Mouse (Mus musculus) kidney, postnatal 36 days (tissue): ENCODE results near the gene Ercc5.

Experiments used
- DNase-seq, 2 experiments: peaks; one replicate each; pipeline ENCODE4 v3.0.0; 2021 to 2022; ENCODE audit warnings: mixed read lengths in 2 of 2

The Ercc5 gene

DNA sequence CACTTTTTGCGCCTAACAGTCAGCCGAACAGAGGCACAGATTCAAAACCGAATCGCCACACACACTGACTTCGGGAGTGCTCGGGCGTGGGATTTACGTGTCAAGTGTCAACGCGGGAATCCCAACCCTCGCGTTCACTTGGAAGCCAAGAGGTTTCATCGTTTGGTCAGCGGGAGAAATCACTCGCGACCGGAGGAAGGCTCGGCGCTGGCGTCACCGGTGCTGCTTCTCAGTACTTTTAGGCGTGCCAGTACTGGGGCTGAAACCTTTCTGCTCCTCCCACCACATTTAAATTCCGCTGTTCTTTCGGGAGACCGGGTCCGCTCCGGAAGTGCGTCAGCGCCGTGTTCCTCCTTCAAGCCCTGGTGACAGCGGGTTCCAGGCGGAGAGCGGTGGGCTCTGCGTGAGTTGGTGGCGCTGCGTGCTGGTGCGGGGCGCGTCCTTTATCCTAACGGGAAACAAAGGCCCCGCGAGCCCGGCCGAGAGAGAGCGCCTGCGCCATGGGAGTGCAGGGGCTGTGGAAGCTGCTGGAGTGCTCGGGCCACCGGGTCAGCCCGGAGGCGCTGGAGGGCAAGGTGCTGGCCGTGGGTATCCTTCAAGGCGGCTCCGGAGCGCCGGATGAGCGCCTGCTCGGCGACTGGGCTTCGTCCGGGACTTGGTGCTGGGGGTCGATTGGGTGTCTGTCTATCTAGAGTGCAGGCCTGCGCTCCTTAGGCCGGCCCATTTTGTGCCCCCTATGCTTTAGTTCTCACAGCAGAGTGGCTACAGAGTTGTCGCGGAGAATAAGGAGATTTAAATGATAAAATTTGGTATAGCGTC lies at the start of gene Ercc5:
TSS of gene Ercc5 (plus strand) at position 182 of the 819 bp plus-strand sequence.
- DNase-seq = peak; percentile 90 to 94

DNA sequence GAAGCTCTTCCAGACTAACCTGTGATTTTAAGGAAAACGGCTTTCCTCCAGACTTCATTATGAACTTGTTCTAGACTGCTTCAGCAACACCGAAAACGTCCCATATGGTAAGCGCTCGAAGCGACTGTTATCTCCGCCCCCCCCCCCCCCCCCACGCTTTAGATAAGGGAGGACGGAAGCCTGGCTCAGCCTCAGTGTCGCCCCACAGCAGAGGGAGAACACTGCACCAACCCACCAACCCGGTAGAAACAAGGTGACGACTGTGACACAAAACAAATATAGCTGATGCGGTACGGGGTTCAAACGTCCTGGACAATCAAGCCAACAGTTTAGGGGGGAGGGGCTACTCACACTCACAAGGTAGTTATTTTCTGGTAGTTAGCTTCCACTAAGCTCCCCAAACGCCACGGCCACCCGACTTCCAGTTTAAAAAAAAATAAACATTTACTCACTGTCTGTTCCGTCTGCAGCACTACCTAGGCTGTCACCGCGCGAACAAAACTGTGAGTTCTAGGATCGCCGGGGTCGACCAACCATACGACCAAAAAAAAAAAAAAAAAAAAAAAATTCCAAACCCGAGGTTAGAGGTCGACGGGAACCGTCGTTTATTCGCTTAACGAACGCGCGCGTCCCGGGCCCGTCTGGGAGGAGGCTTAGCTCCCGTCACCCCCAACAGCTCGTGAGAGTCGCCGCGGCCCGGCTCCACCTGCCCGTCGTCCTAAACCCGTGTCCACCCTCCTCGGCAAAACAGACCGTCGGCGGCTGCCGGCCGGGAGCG lies 45.9 kb upstream of the Ercc5 start:
- DNase-seq = peak in 1 of 2 experiments; percentile 5

DNA sequence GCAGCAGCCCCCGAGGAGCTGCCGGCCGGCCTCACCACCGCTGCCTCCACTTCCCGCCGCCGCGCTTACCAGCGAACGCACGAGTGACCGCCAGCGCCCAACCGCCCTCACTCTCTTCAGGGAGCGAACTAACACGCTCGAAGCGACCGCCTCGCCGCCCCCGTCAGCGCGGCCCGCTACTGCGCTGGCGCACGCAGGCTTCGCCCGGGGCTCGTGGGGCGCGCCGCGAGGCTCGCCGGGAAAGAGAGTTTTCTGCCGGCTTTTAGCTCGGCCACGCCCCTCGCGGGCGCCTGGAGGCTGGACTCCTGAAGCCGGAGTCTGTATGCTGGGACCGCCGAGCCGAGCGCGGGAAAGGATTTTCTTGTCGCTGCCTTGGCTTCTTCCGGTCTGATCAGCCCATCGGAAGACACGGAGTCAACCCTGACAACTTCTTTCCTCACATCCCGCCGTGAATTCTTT lies 45.3 kb upstream of the Ercc5 start, which contains the start of gene Tex30:
TSS of gene Tex30 (minus strand) at position 183 of the 459 bp plus-strand sequence.
- peak; percentile 95 to 97 for DNase-seq

DNA sequence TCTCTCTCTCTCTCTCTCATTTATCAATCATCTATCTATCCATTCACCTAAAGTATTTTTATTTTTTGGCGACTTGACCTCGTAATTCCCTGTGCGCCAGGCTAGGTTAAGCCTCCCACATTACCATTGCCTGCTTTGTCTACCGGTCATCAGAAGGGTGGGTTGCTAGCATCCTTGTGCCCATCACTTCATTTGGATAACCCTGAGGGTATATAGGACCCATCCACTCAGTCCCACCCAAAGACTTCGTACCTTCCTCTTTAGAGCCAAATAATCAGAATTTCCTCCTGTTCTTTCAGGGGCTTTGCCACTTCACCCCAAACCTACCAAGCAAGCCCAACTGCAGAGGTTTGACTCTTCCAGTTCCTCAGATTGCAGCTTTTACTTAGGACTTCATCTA lies 44.6 kb upstream of the Ercc5 start:
- DNase-seq = no peak

DNA sequence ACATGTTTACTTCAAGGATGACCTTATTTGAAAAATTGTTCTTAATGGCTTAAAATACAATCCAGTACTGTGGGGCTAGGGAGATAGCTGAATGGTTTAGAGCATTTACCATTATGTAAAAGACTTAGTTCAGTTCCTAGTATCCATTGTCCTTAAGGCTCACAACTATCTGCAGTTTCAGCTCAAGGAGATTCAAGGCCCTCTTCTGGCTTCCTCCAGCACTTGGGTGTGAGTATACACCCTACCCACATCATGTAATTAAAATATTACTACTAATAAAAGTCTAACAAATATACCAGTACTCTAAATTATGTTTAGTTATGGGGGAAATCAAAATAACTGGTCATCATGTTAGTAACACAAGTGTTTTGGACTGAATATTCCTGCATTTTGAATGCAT lies 30.0 kb upstream of the Ercc5 start:
- no peak for DNase-seq

DNA sequence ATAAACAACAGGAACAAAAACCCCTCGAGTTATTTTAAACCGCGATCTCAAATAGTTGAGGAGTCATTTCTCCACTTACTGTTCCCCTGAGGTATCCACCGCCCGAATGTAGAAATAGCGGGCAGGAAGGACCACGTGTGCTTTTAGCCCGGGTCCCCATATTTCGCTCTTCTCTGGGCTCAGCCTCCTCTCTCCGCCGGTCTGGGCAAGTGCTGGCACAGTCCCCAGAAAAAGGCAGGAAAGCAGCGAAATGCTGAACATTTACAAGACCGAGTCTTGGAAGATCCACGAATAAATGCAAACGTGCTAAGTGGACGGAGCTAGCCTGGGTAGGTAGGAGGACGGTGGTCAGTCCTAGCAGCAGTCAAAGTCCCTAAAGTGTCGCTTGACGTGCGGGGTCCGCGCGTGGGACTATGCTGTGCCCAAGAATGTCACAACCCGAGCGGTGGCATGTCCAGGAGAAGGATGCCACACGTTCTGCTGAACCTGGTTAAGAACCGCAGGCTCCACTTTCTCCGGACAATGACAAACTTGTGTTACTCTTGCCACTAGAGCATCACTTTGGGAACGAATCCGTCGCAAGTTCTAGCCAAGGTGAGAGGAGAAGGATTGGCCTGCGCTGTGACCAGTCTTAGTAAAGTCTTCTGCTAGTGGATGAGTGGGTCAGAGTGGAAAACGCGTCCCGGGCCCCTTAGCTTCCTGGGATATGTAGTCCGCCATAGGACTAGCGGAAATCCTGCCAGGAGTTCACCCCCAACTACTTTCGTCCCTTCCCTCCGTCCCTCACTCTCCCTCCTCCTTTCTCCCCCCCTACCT lies 29.1 kb upstream of the Ercc5 start, which contains the start of the genes Kdelc1 and Bivm:
TSS of gene Kdelc1 (minus strand) at position 570 of the 816 bp plus-strand sequence.
TSS of gene Bivm (plus strand) at position 719 of the 816 bp plus-strand sequence.
- DNase-seq = peak; percentile 90 to 97

DNA sequence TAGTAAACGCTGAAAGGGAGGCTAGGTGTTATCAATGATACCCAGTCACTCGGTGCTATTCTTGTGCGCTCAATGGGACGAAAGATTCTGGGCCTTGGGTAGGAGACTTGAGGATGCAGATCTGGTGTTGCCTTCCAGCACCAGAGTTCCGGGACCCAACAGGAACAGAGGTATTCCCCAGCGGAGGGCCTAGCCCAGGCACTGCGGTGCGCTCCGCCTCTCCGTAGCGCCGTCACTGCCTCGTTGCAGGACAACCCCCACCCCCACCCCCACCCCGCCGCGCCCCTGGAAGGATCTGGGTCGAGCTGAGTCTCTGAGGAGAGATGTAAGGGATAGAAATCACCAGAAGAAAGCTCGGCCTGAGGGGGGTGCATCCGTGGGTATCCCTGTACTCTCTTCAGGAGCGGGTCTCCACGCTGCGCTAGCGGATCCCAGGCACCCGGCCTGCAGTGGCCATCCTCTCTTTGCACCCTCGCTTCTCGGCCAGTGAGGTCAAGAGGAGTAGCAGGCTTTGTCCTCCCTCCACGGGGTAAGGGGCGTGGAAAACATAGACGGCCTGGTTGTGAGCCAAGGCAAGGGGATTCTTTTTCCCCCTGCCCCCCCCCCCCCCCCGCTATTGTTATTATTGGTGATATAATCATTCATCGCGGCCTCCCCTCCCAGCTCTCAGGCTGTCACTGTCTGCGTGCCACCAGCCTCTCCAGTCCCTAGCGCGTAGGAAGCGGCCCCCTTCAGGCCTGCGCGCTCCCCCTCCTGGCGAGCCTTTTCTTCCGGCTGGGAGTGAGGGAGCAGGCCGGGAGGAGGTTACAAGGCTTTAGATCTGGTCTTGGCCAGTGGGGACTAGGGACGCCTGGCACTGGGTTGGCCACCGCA lies 28.1 kb upstream of the Ercc5 start:
- peak; percentile 85 to 88 for DNase-seq

DNA sequence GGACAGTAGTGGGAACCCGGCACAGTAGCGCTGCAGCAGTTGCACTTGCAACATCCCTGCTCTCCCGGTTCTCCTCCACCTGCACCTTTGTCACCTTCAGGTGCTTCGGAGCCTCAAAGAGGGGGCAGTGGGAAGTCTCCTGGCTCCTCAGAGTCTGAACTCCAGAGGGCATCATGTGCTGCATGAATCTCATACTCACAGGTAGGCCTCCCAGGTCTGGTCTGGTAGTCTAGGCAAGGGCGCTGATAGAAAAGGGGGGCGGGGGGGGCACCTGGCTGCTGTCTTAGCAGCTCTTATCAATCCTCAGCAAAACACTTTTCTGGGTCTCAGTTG lies 27.5 kb upstream of the Ercc5 start:
- no peak for DNase-seq

DNA sequence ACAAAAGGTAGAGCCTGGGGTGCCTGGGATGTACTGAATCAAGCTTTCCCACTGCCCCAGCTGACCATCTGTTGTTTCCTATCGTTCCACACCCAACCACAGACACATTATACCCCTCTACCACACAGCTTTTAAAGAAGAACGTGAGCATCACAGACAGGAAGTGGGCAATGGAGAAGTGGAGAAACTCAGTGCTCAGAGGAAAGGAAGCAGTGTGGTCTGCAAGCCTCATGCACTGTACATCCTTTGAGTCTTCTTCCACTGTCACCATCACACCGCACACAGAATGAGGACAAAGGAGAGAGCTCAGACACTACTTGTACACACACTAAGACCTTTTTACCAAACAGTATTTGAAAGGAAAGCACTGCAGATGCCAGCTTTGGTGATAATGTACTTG lies 25.3 kb upstream of the Ercc5 start:
- no peak for DNase-seq

DNA sequence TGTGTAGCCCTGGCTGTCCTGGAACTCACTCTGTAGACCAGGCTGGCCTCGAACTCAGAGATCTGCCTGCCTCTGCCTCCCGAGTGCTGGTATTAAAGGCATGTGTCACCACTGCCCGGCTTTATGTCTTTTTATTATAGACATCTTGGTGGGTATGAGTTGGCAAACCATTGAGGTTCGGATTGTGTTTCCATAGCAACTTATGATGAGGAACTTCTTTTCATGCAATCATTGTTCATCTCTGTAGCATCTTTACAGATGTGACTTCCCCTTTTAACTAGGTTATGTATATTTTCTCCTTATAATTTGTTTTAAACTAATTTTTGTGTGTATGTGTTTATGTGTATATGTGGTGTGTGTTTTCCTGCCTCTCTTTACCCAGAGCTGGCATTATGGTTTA lies 22.0 kb upstream of the Ercc5 start:
- no peak for DNase-seq

DNA sequence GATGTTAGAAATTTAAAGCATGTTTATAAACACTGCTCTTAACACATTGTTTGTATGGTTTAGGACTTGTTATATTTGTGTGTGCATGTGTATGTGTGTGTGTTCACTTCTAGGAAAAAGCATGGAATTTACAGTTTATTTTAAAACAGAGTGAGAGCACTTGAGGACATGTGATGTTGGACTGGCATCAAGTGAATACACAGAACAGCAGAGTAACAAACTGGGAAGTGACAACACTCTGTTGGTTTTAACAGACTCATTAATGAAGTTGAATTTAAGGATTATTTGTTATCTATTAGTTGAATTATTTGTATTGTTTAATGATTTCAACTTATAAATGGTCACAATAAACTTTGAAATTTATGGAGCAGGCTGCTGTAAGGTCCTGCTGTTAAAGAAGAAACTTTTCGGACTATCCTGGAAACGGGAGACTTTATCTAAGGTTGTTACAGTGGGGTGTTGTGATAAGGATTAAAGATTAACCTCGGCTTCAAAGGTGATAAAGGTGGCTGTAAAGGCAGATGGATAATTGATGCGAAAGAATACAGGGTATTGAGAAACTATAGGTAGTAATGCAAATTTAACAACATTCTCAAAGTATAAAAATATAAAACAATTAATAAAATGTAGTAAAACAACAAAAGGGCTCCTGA lies 17.5 kb upstream of the Ercc5 start:
- no peak for DNase-seq

DNA sequence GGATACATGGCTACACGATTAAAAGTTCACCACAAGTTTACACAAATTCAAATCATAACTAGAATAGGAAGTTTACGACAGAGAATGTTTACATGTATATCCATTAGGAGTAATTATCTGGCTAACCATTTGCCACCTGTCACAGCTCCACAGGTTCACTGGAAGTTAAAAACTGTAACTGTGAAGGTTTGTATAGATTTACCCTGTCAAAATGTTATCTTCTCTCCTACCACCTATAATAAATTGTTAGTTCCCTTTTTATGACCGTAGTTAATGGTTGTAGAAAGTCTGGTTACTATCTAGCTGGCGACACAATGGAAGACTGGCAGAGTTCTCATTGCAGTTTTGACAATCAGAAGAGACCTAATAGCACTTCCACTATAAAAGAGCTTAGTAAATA lies 7.3 kb upstream of the Ercc5 start:
- no peak for DNase-seq

DNA sequence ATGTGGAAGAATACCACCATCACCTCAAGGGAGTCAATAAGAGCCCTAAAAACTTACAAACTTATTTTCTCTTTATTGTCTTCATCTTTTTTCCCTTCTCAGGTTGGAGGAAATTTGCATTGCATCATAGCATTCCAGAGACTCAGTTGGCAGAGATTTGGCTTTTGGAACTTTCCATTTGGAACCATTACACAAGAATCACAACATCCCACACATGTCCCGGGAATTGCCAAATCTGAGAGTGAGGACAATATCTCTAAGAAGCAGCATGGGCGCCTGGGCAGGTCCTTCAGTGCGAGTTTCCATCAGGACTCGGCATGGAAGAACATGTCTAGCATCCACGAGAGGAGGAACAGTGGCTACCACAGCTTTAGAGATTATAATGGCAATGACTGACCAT lies 4.8 kb upstream of the Ercc5 start:
- no peak for DNase-seq

DNA sequence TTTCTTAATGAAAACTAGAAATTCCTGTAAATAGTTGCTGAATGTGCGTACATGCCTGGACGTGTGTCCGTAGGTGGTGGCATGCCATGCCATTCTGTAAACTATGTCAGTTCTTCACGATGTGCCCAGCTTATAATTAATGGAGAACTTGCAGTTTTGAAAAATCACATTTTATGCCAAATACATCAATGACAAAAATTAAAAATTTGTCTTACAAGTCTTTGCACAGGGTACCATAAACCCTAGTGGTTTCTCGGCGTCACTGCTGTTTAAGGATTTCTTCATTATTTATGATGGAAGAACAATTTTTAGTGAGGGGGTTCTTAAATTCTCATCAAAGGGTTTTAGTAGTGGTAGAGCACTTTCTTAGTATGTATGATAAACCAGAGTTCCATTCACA lies 1.2 kb downstream of the Ercc5 start:
- DNase-seq = no peak

DNA sequence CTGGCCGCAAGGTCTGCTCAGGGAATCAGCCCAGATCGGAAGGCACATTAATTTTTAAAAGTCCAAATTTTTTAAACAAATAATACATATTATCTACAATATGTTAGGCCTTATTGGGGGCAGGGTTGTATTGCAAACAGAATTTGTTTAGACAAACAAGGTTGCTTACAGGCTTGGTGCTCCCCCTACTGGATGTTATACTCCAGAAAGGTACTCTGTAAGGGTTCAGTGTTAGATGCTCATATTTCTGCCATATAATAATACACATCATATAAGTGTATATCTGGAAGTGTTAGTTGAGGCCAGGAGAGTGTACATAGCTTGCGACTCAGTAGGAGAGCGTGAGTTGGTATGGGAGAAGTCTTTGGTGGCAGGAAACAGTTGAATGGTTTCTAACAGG lies 7.7 kb downstream of the Ercc5 start:
- DNase-seq = peak; percentile 23 to 49

DNA sequence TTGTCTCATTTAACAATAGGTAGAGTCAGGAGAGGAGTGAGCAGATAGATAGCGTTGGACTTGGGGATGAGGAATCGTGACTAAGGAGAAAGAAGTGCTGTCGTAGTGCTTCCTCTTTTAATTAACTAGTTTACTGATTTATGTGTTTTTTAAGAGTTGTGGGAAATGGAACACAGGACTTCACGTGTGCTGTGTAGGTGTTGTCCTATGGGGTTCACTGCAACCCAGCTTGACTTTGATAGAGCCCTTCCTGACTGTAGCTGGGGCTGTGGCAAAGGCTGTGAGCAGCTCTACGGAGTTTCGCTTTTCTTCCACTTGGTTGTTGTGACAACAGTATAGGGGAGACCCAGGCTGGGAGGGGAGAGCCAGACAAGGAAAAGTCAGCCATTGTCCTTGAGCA lies 10.8 kb downstream of the Ercc5 start:
- no peak for DNase-seq

DNA sequence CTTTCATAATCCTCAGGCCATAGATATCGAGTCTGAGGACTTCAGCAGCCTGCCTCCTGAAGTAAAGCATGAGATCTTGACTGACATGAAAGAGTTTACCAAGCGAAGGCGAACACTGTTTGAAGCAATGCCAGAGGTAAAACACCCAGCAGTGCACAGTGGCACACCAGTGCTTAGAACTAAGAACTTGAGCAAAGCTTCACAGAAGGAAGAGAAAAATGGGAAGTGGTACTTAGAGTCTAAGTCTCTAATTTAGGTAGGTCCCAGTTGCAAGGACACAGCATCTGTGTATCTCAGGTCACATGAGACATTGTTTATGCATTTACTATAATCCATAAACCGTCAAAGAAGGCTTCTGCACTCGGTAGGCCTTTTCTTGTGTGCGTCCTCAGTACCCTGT lies 14.3 kb downstream of the Ercc5 start:
- DNase-seq = no peak

DNA sequence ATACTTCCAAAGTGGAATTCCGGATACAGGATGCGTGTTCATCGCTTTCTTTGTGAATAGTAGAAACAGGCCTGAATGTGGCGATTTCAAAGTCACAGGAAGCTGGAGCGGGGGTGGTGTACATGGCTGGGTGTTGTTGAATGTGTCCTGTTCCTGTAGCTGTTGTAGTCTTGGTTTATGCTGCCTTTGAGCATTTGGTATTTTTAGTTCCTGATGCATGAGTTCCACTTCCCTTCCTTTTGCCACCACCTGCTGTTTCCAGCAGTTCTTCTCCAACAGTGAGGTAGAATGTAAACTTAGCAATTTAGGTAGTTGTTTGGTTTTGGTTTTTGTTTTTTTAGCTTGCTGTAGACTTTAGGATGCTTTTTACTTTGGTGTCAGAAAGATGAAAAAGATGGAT lies 14.8 kb downstream of the Ercc5 start:
- DNase-seq = no peak

DNA sequence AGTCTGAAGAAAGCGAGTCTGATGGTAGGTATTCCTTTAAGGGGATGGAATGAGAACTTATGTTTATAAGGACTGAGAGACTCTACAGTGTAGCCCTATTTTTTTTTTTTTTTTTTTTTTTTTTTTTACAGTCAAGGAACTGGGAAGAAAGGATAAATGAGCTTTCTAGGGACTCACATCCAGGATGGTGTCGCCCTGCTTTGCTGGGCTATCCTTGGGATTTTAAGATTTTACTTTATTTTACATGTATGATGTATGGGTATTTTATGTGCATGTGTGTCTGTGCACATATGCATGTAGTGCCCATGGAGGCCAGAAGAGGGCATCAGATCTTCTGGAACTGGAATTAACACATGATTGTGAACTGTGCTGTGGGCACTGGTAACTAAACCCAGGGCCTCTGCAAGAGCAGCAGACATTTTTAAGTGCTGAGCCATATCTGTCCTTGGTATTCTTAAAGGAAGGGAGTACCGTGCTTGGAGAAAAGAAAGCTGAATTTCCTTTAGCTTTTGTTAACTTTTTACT lies 20.4 kb downstream of the Ercc5 start:
- DNase-seq = peak in 1 of 2 experiments; percentile 16

DNA sequence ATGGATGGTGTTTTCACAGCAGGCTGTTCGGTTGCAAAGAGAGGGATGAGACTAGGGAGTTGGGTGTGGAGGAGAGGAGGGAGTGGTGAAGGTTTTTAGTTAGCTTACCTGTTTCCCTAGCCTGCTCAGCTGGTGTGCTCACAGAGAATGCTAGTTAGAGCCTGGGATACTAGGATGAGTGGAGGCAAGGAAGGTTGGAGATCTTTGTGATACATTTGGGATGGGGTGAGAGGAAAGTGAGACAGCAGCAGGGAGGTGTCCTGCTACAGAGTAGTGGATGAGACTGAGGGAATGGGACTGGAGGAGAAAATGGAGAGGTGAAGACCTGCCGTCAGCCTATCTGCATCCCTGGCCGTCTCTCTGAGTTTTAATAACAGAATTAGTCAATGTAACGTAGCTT lies 25.1 kb downstream of the Ercc5 start:
- no peak for DNase-seq

DNA sequence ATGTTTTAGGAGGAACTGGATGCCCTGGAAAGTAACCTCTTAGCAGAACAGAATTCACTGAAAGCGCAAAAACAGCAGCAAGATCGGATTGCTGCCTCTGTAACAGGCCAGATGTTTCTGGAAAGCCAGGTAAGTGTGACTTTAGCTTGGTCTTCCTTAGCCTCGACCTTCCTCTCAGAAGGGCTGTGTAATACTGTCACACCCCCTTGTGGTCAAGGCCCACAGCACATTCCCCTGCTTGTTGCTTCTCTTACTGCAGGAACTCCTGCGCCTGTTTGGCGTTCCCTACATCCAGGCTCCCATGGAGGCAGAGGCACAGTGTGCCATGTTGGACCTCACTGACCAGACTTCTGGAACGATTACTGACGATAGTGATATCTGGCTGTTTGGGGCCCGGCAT lies 26.4 kb downstream of the Ercc5 start:
- DNase-seq = peak in 1 of 2 experiments; percentile 20
